Mouse (Mus musculus): Measurements from ENCODE around the gene Lelp1. TPM values are rescaled to one million over a fixed set of nuclear protein-coding genes. Genes with fewer than 3 reads are reported as not detected.

The Lelp1 gene
- 9.6 and 11.2 TPM in 2 replicates for polyA plus RNA-seq (2012; rRNA removed)

DNA sequence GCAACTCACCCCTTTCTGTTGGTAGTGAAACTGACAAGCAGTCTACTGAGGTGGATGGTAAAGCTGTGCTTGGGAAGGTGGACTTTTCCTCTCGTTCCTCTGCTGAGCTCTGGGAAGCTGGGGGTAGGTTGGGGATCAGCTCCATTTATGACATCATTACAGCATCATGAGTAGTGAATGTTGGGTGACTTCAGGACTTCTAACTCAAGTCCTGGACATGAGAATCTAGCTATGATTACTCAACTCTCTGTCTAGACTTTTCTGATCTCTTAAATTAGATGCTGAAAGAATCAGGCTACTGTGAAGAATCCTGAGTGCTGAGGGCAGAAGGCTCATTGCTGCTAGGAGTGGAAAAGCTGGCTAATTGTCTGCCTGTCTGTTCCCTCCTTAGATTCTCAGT, at the start of gene Lelp1:
Gene Lelp1, minus strand, starts transcription at position 101 of the 400 bp plus-strand sequence.
- DNase-seq (ENCODE audit: low read depth): no peak

DNA sequence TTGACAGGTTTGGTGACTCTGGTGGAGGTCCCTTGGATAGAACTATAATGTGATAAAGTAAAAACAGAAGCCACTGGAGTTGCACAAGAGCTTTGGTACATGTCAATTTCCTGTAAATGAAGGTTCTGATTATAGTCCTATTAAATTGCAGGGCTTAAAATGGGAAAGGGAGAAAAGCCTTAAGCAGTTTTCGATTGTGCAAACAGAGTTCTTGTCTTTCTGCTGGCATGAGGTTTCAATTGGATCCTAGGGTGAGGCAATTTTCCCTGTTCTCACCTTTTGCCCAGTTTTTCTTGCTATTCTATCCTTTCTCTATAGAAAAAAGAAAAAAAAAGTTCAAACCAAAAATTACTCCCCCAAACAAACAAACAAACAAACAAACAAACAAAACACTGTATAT, 34.3 kb upstream of the Lelp1 start:
- no peak for DNase-seq (ENCODE audit: low read depth)

DNA sequence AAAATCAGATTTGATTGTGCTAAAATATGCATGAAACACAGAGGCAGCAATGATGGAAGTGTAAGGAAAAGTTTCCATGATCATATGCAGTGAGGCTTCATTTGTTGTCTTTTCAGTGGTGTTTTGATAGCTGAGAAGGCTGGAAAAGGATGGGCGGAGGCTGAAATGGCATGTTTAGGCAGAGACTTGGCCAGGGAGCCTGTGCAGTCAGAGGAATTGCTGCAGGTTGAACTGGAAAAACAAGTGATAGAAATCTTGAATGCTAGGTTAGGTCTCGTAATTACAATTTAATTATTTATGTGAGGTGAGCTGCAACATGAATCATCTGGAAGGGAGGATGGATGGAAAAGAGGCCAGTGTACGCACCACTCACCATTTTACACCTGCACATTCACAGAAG, 27.3 kb upstream of the Lelp1 start:
- DNase-seq (ENCODE audit: low read depth): no peak

DNA sequence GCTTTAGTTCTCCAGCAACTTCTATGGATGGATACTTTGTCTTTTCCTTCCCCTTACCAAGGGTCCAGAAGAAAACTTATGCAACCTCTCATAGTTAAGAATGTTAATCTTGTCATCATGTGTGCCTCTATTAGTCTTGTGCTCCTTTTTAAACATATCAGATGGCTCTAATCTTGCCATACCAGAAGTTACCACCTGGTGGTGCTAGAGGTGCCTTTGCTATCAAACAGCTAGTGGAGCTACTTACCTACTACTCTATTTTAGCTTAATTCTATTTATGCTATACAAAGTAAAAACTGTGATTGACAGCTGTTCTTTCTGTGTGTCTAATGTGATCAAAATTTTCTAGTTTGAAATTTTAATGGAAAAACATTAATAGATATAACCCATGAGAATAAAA, 10.8 kb upstream of the Lelp1 start:
- no peak for DNase-seq (ENCODE audit: low read depth)

DNA sequence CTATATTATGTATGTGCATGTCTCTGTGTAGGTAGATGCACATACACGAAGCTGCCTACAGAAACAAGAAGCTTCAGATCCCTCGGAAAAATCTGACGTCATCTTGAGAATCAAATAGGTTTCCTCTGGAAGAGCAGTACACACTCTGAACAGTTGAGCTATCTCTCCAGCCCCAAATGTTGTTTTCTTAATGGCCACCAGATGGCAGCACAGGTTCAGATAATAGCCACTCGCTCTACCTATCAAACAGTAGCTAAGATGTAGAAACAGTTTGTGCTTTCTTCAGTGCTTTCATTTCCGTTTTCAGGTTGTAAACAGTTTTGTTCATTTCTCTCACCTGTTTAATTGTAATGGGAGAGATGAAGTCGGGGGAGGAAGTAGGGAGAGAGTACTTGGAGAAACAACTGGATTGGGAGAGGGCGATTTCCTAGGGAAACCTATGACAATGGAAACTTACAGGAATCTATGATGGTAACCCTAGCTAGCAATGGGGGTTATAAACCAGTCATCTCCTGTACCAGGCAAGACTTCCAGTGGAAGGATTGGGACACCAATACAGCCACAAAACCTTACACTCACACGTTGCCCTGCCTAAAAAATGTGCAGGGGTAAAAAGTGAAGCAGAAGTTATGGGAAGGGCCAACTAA, 8.2 kb upstream of the Lelp1 start:
- DNase-seq (ENCODE audit: low read depth): no peak

DNA sequence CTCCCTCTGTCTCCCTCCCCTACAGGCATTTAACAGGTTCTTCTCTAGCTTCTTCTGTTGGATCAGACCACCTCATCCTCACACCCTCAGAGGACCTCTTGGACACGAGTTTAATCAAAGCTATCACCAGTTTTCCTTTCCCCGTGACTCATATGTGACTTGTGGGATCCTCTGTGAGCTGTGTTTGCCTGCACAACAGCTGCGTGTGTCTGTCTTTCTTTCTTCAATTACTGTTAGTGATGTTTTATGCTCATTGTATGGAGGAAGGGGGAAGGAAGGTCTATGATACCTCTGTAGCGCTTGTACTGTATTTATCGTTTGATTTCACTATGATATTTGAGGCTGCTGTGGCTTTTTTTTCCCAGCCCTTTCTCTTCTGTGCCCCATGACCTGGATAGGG, 5.4 kb upstream of the Lelp1 start:
- DNase-seq (ENCODE audit: low read depth): no peak

DNA sequence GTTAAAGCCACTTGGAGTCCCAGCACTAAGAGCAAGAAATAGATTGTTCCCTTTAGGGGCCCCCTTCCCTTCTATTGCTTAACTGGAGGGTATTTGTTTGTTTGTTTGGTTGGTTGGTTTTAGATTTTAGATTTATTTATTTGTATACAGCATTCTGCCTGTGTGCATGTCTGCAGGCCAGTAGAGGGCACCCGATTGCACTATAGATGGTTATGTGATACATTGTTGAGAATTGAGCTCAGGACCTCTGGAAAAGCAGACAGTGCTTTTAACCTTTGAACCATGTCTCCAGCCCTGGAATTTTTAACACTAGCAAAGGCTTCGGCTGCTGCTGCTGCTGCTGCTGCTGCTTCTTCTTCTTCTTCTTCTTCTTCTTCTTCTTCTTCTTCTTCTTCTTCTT, 4.9 kb upstream of the Lelp1 start:
- DNase-seq (ENCODE audit: low read depth): no peak

DNA sequence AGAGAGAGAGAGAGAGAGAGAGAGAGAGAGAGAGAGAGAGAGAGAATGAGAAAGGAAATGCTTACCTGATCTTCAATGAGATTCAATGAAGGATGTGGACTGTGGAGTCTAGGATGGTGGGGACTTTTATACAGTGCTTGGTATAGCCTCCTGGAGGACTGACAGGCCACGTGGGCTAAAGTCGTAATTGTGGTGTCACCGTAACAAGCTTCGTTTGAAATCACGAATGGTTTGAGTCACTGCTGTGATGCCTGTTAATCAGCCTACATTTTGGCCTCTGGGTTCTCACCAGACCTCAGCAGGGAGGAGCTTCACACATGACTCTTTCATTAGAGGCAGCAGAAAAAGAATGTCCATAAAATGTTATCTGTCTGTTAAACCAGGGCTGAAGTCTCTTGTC, 18.7 kb downstream of the Lelp1 start, which contains the start of gene Prr9:
Gene Prr9, minus strand, starts transcription at position 101 of the 400 bp plus-strand sequence.
- no peak for DNase-seq (ENCODE audit: low read depth)

DNA sequence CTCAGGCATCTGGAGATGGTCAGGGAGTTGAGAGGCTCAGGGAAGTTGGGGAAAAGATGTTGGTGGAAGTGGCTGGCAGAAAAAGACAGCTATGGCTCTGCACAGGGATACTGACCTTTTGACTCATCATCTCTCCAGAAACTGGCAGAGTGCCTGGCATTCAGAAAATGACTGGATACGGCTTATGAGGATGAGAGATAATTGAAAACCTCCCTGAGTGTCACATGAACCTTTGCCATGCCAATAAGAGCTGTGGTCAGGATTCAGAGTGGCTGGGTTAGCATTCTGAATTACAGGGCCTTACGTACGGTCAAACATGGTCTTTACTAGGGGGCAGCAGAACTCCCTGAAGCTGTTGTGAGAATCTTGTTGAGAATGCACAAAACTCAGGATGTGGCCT, 21.6 kb downstream of the Lelp1 start:
- no peak for DNase-seq (ENCODE audit: low read depth)

DNA sequence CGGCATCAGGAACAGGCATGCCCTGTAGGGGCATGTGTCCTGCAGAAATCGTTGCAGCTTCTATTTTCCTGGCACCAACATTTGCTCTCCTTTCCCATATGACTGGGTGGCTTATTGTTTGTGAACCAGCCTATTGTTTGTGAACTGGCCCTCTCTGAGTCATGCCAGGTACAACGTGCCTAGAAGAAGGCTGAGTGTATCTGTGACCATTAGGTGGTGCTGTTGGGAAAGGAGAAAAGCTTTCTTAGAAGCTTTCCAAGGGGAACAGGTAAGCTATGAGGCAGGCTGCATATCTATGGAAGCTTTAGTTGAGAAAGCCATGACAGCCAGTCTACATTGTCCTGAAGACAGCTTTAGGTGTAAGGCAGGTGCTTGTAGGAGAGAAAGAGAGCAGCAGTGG, 24.6 kb downstream of the Lelp1 start:
- DNase-seq (ENCODE audit: low read depth): peak; percentile 28

DNA sequence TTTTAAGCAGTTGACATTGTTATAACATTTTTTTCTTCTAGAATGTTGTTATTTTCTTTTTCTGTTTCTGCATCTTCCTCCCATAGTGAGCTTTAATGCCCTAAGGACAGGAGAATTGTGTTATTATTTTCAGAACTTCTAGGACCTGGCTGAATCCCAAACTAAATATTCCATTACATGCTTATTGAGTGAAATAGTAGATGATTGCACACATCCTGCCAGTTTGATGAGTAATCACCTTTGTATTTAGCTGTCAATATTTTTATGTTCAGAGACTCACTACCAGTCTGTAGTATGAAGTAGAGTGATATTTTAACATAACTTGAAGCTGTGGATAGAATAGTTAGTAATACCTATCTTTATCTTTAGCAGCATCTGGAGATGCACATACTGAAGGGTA, 31.0 kb downstream of the Lelp1 start:
- no peak for DNase-seq (ENCODE audit: low read depth)

DNA sequence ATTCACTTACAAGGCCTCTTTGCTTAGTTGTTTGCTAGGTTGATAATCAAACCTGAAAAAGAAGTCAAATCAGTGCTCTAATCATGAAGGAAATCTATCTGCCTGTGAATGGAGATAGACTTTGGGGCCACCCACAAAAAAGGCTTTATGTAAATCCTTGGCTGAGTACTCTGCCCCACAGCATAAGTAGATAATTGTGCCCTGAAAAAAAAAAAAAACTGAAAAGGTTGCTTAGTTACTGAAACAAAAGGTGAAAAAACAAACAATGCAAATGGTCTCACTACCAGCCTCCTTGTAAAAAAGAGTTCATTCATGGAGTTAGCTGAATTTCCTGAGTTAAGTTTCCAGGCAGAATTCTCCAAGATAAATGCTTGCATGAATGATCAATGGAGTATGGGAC, 31.8 kb downstream of the Lelp1 start:
- no peak for DNase-seq (ENCODE audit: low read depth)

DNA sequence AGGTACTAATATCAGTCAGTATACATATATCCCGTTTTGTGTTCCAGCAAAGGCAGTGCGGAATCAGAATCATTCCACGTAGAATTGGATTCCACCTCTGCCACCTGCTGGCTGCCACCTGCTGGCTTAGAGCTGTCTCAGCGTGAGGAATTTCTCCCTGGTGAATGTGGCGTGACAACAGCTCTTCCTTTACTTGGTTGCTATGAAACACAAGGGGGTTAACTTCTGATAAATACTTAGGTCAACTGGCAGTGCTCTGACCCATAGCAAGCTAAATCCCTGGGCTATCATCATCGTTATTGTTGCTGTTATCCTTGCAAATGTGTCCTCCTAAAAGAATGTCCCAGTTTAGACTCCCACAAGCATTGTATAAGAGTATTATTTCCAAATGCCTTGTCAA, 36.0 kb downstream of the Lelp1 start:
- DNase-seq (ENCODE audit: low read depth): no peak

Other genes with a start within 250 kb of the Lelp1 start
- not detected in 2 replicates for gene Pglyrp3, start 128.2 kb downstream of the Lelp1 start, polyA plus RNA-seq (2012; rRNA removed)
- 0.55 and 0.84 TPM in 2 replicates for gene Lor, start 59.6 kb downstream of the Lelp1 start, polyA plus RNA-seq (2012; rRNA removed)
- not detected in 2 replicates for gene Prr9, start 18.8 kb downstream of the Lelp1 start, polyA plus RNA-seq (2012; rRNA removed)
- 0.09 TPM in 1 of 2 replicates, not detected in the other for gene Sprr2a1, start 73.1 kb upstream of the Lelp1 start, polyA plus RNA-seq (2012; rRNA removed)
- 3.7 and 5.4 TPM in 2 replicates for gene Sprr2a2, start 73.2 kb upstream of the Lelp1 start, polyA plus RNA-seq (2012; rRNA removed)
- 0.42 TPM in 1 of 2 replicates, not detected in the other for gene Sprr2a3, start 142.7 kb upstream of the Lelp1 start, polyA plus RNA-seq (2012; rRNA removed)
- 0.18 TPM in 1 of 2 replicates, not detected in the other for gene Sprr2b, start 173.9 kb upstream of the Lelp1 start, polyA plus RNA-seq (2012; rRNA removed)
- not detected in 2 replicates for gene Sprr2d, start 196.4 kb upstream of the Lelp1 start, polyA plus RNA-seq (2012; rRNA removed)
- not detected in 2 replicates for gene Sprr2e, start 209.4 kb upstream of the Lelp1 start, polyA plus RNA-seq (2012; rRNA removed)
- 0.25 TPM in 1 of 2 replicates, not detected in the other for gene Sprr2f, start 222.4 kb upstream of the Lelp1 start, polyA plus RNA-seq (2012; rRNA removed)
- gene Sprr2h, start 242.9 kb upstream of the Lelp1 start, polyA plus RNA-seq (2012; rRNA removed): not detected in 2 replicates

Measured in gonadal fat pad, adult 2 months (tissue).